Mouse (Mus musculus) liver, adult 2 months (tissue): Measurements from ENCODE around the gene Il3. TPM values are rescaled to one million over a fixed set of nuclear protein-coding genes. Genes with fewer than 3 reads are reported as not detected.

ENCODE experiments used
- DNase-seq: peaks from one replicate; pipeline ENCODE4 v3.0.0-alpha.2; 2011; ENCODE audit warnings: low read depth, low spot score; ENCODE audit errors: extremely low read depth
- H3K27ac ChIP-seq: fragments of 200-500 bp; replicated peaks from 2 replicates; pipeline ENCODE4 v1.5.1; 2012; ENCODE audit warnings: low read depth, mild to moderate bottlenecking, control low read depth, inconsistent platforms, low read length; ENCODE audit not compliant: insufficient read depth
- H3K27me3 ChIP-seq: fragments of 200-500 bp; 2 replicates; pipeline ENCODE4 v1.6.1; 2012; ENCODE audit warnings: mild to moderate bottlenecking, moderate library complexity, low read length, inconsistent platforms; ENCODE audit not compliant: control insufficient read depth, insufficient read depth
- H3K36me3 ChIP-seq: fragments of 200-500 bp; 2 replicates; pipeline ENCODE4 v1.6.1; 2012; ENCODE audit warnings: low read length, inconsistent platforms; ENCODE audit not compliant: control insufficient read depth, insufficient read depth
- H3K4me1 ChIP-seq: fragments of 200-500 bp; 2 replicates; pipeline ENCODE4 v1.6.1; 2011; ENCODE audit warnings: low read length; ENCODE audit not compliant: control insufficient read depth, insufficient read depth
- H3K4me3 ChIP-seq: fragments of 200-500 bp; 2 replicates; pipeline ENCODE4 v1.5.1; 2011; ENCODE audit warnings: low read depth, mild to moderate bottlenecking, control low read depth, low read length, moderate library complexity; ENCODE audit not compliant: insufficient read depth
- H3K79me2 ChIP-seq: fragments of 200-500 bp; 2 replicates; pipeline ENCODE4 v1.6.1; 2012; ENCODE audit warnings: inconsistent platforms, mild to moderate bottlenecking, low read length, moderate library complexity; ENCODE audit not compliant: control insufficient read depth, insufficient read depth
- H3K9ac ChIP-seq: fragments of 200-500 bp; 2 replicates; pipeline ENCODE4 v1.6.1; 2012; ENCODE audit warnings: low read depth, mild to moderate bottlenecking, control low read depth, inconsistent platforms, low read length
- CTCF ChIP-seq: fragments of 200-500 bp; IDR thresholded peaks from 2 replicates; pipeline ENCODE4 v1.5.1; 2011; ENCODE audit warnings: low read depth, low read length, control low read depth
- POLR2A ChIP-seq: fragments of 200-500 bp; IDR thresholded peaks from 2 replicates; pipeline ENCODE4 v1.6.1; 2011; ENCODE audit warnings: low read length, control low read depth; ENCODE audit not compliant: insufficient read depth; ENCODE audit errors: extremely low read depth
- WGBS: fragments of 180-500 bp; shearing (Covaris S2); methylation state at CpG from one replicate; pipeline ENCODE4 v1.1.7; 2018; 5-methylcytosine and 5-hydroxymethylcytosine counted together
- polyA plus RNA-seq: library from polyadenylated mRNA; depleted of rRNA; stranded (reverse); fragments of >200 nt; gene quantifications from 2 replicates; pipeline ENCODE4 v1.2.3, GENCODE M21; 2012; rRNA removed
- total RNA-seq: library from RNA; depleted of rRNA; stranded (reverse); fragments of >200 nt; gene quantifications from 2 replicates; pipeline ENCODE4 v1.2.3, GENCODE M21; 2014; rRNA removed

Gene Il3
- total and polyA plus RNA-seq, 2 experiments, result not detected

DNA sequence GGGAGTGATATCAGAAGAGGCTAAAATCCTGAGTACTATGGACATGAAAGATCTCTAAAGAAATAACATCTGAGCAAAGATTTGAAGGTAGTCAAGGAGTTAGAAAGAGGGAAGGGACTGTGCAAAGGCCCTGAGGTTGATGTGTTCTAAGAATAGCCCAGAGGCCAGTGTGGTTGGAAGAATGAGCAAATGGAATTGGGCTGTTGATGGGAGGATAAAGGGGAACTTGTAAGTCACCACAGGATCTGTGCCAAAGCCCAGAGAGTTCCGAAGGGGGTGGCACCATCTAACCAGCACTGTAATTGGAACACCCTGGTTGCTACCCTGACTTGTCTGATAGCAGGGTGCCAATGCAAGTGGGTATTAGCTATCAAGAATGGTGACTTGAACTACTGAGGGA, 47.9 kb downstream of the Il3 start:
- no peak for TF ChIP-seq POLR2A
- no peak for TF ChIP-seq CTCF
- Histone ChIP-seq H3K36me3 (no peaks in the 10 kb centered on the region), H3K79me2 (no peaks in the 10 kb centered on the region), H3K27me3 (no peaks in the 10 kb centered on the region), H3K4me1 (no peaks in the 10 kb centered on the region), H3K9ac (no peak overlapping the region), H3K27ac (no peak overlapping the region), H3K4me3 (no peak overlapping the region)
- DNase-seq, result no peak
- WGBS, result 81% methylated on average over 1 of the region's 1 CpGs

DNA sequence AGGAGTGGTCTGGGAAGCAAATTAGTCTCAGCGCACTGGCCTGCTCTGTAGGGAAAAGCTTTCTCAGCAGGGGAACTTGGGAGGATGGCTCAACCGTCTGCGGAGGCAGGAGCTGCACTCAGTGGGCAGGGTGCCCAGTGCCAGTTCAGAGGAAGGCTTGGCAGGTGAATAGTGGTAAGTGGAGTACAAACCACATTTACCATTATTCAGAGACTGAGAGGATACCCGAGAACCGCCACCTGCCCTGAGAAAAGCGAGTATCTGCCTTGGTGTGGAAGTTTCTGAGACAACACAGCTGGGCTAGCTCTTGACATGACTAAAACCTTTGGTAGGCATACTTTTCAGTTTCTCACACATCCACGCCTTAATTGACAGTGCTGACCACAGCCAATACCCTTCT, 49.7 kb downstream of the Il3 start:
- Histone ChIP-seq H3K79me2 (no peaks in the 10 kb centered on the region), H3K36me3 (no peaks in the 10 kb centered on the region), H3K4me1 (no peaks in the 10 kb centered on the region), H3K9ac (no peak overlapping the region), H3K27ac (no peak overlapping the region), H3K4me3 (no peak overlapping the region), H3K27me3 (no peaks in the 10 kb centered on the region)
- DNase-seq, result no peak
- 71% methylated on average over 7 of the region's 7 CpGs for WGBS
- TF ChIP-seq CTCF (no peak), POLR2A (no peak)

DNA sequence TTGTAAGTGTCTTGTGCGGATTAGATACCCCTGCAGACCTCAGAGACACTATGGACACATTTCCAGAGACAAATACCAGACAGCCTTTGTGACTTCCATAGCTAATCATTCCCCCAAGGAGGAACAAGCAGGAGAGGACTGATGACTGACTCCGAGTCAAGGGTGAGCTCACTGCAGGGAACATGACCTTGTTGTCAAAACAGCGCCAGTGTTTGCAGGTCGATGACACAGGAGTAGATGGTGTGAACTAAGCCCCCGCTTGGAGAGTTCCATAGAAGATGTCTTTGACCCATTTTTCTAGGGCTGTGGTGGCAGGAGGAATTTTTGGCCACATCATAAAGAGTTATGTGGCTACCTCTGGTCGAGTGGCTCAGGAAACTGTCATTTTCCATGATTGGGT, 51.0 kb downstream of the Il3 start:
- no peak for DNase-seq

More for the DNA sequence above, 51.0 kb downstream of the Il3 start:
- no peaks in the 10 kb centered on the region for H3K36me3 ChIP-seq
- H3K4me1 ChIP-seq, result no peaks in the 10 kb centered on the region
- H3K27ac ChIP-seq, result no peak overlapping the region
- 66% methylated on average over 6 of the region's 6 CpGs for WGBS
- TF ChIP-seq CTCF (no peak), POLR2A (no peak)
- no peaks in the 10 kb centered on the region for H3K27me3 ChIP-seq
- no peak overlapping the region for H3K4me3 ChIP-seq
- no peak overlapping the region for H3K9ac ChIP-seq
- no peaks in the 10 kb centered on the region for H3K79me2 ChIP-seq

Other genes starting within 250 kb of the Il3 start
- gene Slc22a4, start 239.2 kb downstream of the Il3 start, total RNA-seq, result 2.0 and 3.8 TPM in 2 replicates
- 1.7 and 2.4 TPM in 2 replicates for gene Slc22a4, start 239.2 kb downstream of the Il3 start, polyA plus RNA-seq
- gene Pdlim4, start 198.3 kb downstream of the Il3 start, total RNA-seq, result 1.6 and 1.9 TPM in 2 replicates
- gene Pdlim4, start 198.3 kb downstream of the Il3 start, polyA plus RNA-seq, result 2.6 and 3.0 TPM in 2 replicates
- gene P4ha2, start 167.2 kb downstream of the Il3 start, total RNA-seq, result 4.4 and 5.5 TPM in 2 replicates
- 2.9 and 3.7 TPM in 2 replicates for gene P4ha2, start 167.2 kb downstream of the Il3 start, polyA plus RNA-seq
- 0.34 TPM in 1 of 2 replicates, not detected in the other for gene Csf2, start 17.6 kb downstream of the Il3 start, total RNA-seq
- not detected in 2 replicates for gene Csf2, start 17.6 kb downstream of the Il3 start, polyA plus RNA-seq
- under 0.01 and 0.47 TPM in 2 replicates for gene Acsl6, start 36.5 kb upstream of the Il3 start, total RNA-seq
- not detected in 2 replicates for gene Acsl6, start 36.5 kb upstream of the Il3 start, polyA plus RNA-seq
- gene Meikin, start 103.4 kb upstream of the Il3 start, total RNA-seq, result not detected in 2 replicates
- not detected in 2 replicates for gene Meikin, start 103.4 kb upstream of the Il3 start, polyA plus RNA-seq
- gene Fnip1, start 170.9 kb upstream of the Il3 start, total RNA-seq, result 38.1 and 42.5 TPM in 2 replicates
- gene Fnip1, start 170.9 kb upstream of the Il3 start, polyA plus RNA-seq, result 2.3 and 2.5 TPM in 2 replicates